Mouse (Mus musculus) forebrain, embryonic 12.5 days (tissue): ENCODE results near the gene Pdss2. TPM values are rescaled to one million over a fixed set of nuclear protein-coding genes. Genes with fewer than 3 reads are reported as not detected.

ENCODE experiments used
- ATAC-seq: fragments of 200-750 bp; cut with Nextera tagmentation; 2 replicates; pipeline ENCODE4 v1.8.0; 2017; ENCODE audit warnings: moderate TSS enrichment; ENCODE audit not compliant: low FRiP score
- H3K27ac ChIP-seq: fragments of 300-500 bp; sonication (generic); 2 replicates; pipeline ENCODE4 v1.5.1; 2016; ENCODE audit warnings: mild to moderate bottlenecking
- H3K27me3 ChIP-seq: fragments of 300-500 bp; sonication (generic); 2 replicates; pipeline ENCODE4 v1.6.1; 2016; ENCODE audit warnings: mild to moderate bottlenecking
- H3K36me3 ChIP-seq: fragments of 300-500 bp; sonication (generic); replicated peaks from 2 replicates; pipeline ENCODE4 v1.6.1; 2016; ENCODE audit warnings: mild to moderate bottlenecking
- H3K4me1 ChIP-seq: fragments of 300-500 bp; sonication (generic); 2 replicates; pipeline ENCODE4 v1.6.1; 2016
- H3K4me2 ChIP-seq: fragments of 300-500 bp; sonication (generic); 2 replicates; pipeline ENCODE4 v1.6.1; 2016; ENCODE audit warnings: mild to moderate bottlenecking, moderate library complexity
- H3K4me3 ChIP-seq: fragments of 300-500 bp; sonication (generic); replicated peaks from 2 replicates; pipeline ENCODE4 v1.5.1; 2016; ENCODE audit warnings: mild to moderate bottlenecking
- H3K9ac ChIP-seq: fragments of 300-500 bp; sonication (generic); 2 replicates; pipeline ENCODE4 v1.6.1; 2016; ENCODE audit warnings: mild to moderate bottlenecking
- H3K9me3 ChIP-seq: fragments of 300-500 bp; sonication (generic); 2 replicates; pipeline ENCODE4 v1.6.1; 2016
- WGBS: fragments of 180-500 bp; shearing (Covaris S2); methylation state at CpG from one replicate; pipeline ENCODE4 v1.1.7; 2016; 5-methylcytosine and 5-hydroxymethylcytosine counted together
- polyA plus RNA-seq: library from polyadenylated mRNA; unstranded; fragments of >200 nt; fragmentation: Nextera tagmentation; extraction: Ambion mirVana; gene quantifications from 2 replicates; pipeline ENCODE4 v1.2.1, GENCODE M21; 2016

Gene Pdss2
- polyA plus RNA-seq, 1 experiment from 2014 or later = 17.0 TPM

- H3K4me1 ChIP-seq = peaks cover 28% of the 10 kb centered on the region
- H3K36me3 ChIP-seq = no peaks in the 10 kb centered on the region
- no peak for ATAC-seq
- no peak overlapping the region for H3K4me3 ChIP-seq
- no peak overlapping the region for H3K9ac ChIP-seq
- H3K27ac ChIP-seq = no peak overlapping the region
- H3K27me3 ChIP-seq = peaks cover 2% of the 10 kb centered on the region; the same call in 1 of the 2 replicates
- no peak overlapping the region for H3K4me2 ChIP-seq
- H3K9me3 ChIP-seq = no peaks in the 10 kb centered on the region
- 43% methylated on average over 9 of the region's 9 CpGs for WGBS
Measured at GRCm38 (mm10) chr10:43322446-43323178, 101.3 kb downstream of the Pdss2 start.

- H3K36me3 ChIP-seq = no peaks in the 10 kb centered on the region
- no peak overlapping the region for H3K4me2 ChIP-seq
- 17% methylated on average over 8 of the region's 8 CpGs for WGBS
- H3K27me3 ChIP-seq = peaks cover 2% of the 10 kb centered on the region; the same call in 1 of the 2 replicates
- no peak overlapping the region for H3K27ac ChIP-seq
- H3K4me1 ChIP-seq = peaks cover 24% of the 10 kb centered on the region
- H3K4me3 ChIP-seq = no peak overlapping the region
- no peak for ATAC-seq
- no peak overlapping the region for H3K9ac ChIP-seq
- no peaks in the 10 kb centered on the region for H3K9me3 ChIP-seq
Measured at GRCm38 (mm10) chr10:43323386-43323785, 102.1 kb downstream of the Pdss2 start.

- Histone ChIP-seq H3K4me1 (peaks cover 24% of the 10 kb centered on the region), H3K4me2 (no peak overlapping the region), H3K9ac (no peak overlapping the region), H3K4me3 (no peak overlapping the region), H3K36me3 (no peaks in the 10 kb centered on the region), H3K9me3 (no peaks in the 10 kb centered on the region), H3K27me3 (no peaks in the 10 kb centered on the region), H3K27ac (no peak overlapping the region)
- WGBS = 96% methylated on average over 5 of the region's 5 CpGs
- no peak for ATAC-seq
Measured at GRCm38 (mm10) chr10:43329813-43330212, 108.5 kb downstream of the Pdss2 start.

GRCm38 (mm10) chr10:43330691-43331090 lies 109.4 kb downstream of the Pdss2 start:
- Histone ChIP-seq H3K9me3 (no peaks in the 10 kb centered on the region), H3K9ac (no peak overlapping the region), H3K36me3 (no peaks in the 10 kb centered on the region), H3K4me1 (peaks cover 24% of the 10 kb centered on the region), H3K4me2 (no peak overlapping the region), H3K27ac (no peak overlapping the region), H3K4me3 (no peak overlapping the region), H3K27me3 (no peaks in the 10 kb centered on the region)
- WGBS = 72% methylated on average over 4 of the region's 4 CpGs
- no peak for ATAC-seq

GRCm38 (mm10) chr10:43331931-43332701 lies 110.8 kb downstream of the Pdss2 start:
- no peaks in the 10 kb centered on the region for H3K27me3 ChIP-seq
- H3K9me3 ChIP-seq = no peaks in the 10 kb centered on the region
- peak overlapping the region; percentile 17; the same call in 1 of the 2 replicates for H3K4me2 ChIP-seq
- peak; percentile 83 for ATAC-seq
- H3K9ac ChIP-seq = no peak overlapping the region
- no peaks in the 10 kb centered on the region for H3K36me3 ChIP-seq
- 25% methylated on average over 15 of the region's 15 CpGs for WGBS
- no peak overlapping the region for H3K4me3 ChIP-seq
- H3K27ac ChIP-seq = peak overlapping the region; percentile 76
- peaks cover 24% of the 10 kb centered on the region for H3K4me1 ChIP-seq

- H3K9me3 ChIP-seq = no peaks in the 10 kb centered on the region
- no peak for ATAC-seq
- no peak overlapping the region for H3K4me3 ChIP-seq
- H3K36me3 ChIP-seq = no peaks in the 10 kb centered on the region
- WGBS = 88% methylated on average over 4 of the region's 4 CpGs
- H3K27ac ChIP-seq = no peak overlapping the region
- H3K9ac ChIP-seq = no peak overlapping the region
- H3K4me1 ChIP-seq = peaks cover 28% of the 10 kb centered on the region
- no peaks in the 10 kb centered on the region for H3K27me3 ChIP-seq
- H3K4me2 ChIP-seq = no peak overlapping the region
Measured at GRCm38 (mm10) chr10:43335874-43336273, 114.6 kb downstream of the Pdss2 start.

GRCm38 (mm10) chr10:43337110-43337509 lies 115.8 kb downstream of the Pdss2 start:
- H3K4me2 ChIP-seq = no peak overlapping the region
- 89% methylated on average over 2 of the region's 2 CpGs for WGBS
- H3K4me3 ChIP-seq = no peak overlapping the region
- H3K27ac ChIP-seq = no peak overlapping the region
- no peak for ATAC-seq
- H3K4me1 ChIP-seq = peaks cover 18% of the 10 kb centered on the region
- H3K9ac ChIP-seq = no peak overlapping the region
- no peaks in the 10 kb centered on the region for H3K9me3 ChIP-seq
- H3K36me3 ChIP-seq = no peaks in the 10 kb centered on the region
- H3K27me3 ChIP-seq = no peaks in the 10 kb centered on the region

- Histone ChIP-seq H3K4me3 (no peak overlapping the region), H3K27ac (no peak overlapping the region), H3K9ac (no peak overlapping the region), H3K9me3 (no peaks in the 10 kb centered on the region), H3K36me3 (no peaks in the 10 kb centered on the region), H3K4me1 (peaks cover 8% of the 10 kb centered on the region; the same call in 1 of the 2 replicates), H3K27me3 (no peaks in the 10 kb centered on the region), H3K4me2 (no peak overlapping the region)
- WGBS = 66% methylated on average over 10 of the region's 10 CpGs
- no peak for ATAC-seq
Measured at GRCm38 (mm10) chr10:43339811-43340210, 118.5 kb downstream of the Pdss2 start.

GRCm38 (mm10) chr10:43349718-43350117 lies 128.4 kb downstream of the Pdss2 start:
- no peak overlapping the region for H3K9ac ChIP-seq
- 57% methylated on average over 2 of the region's 2 CpGs for WGBS
- peak overlapping the region; percentile 51; the same call in 1 of the 2 replicates for H3K27ac ChIP-seq
- H3K36me3 ChIP-seq = no peaks in the 10 kb centered on the region
- H3K4me3 ChIP-seq = no peak overlapping the region
- no peaks in the 10 kb centered on the region for H3K9me3 ChIP-seq
- H3K27me3 ChIP-seq = no peaks in the 10 kb centered on the region
- no peak overlapping the region for H3K4me2 ChIP-seq
- peaks cover 4% of the 10 kb centered on the region; the same call in 1 of the 2 replicates for H3K4me1 ChIP-seq
- ATAC-seq = no peak

- WGBS = 58% methylated on average over 4 of the region's 4 CpGs
- no peaks in the 10 kb centered on the region for H3K27me3 ChIP-seq
- H3K4me1 ChIP-seq = no peaks in the 10 kb centered on the region
- no peak overlapping the region for H3K4me2 ChIP-seq
- H3K36me3 ChIP-seq = no peaks in the 10 kb centered on the region
- no peak overlapping the region for H3K27ac ChIP-seq
- ATAC-seq = no peak
- no peak overlapping the region for H3K4me3 ChIP-seq
- no peaks in the 10 kb centered on the region for H3K9me3 ChIP-seq
- no peak overlapping the region for H3K9ac ChIP-seq
Measured at GRCm38 (mm10) chr10:43357884-43358283, 136.6 kb downstream of the Pdss2 start.

- no peak overlapping the region for H3K4me2 ChIP-seq
- ATAC-seq = no peak
- no peaks in the 10 kb centered on the region for H3K9me3 ChIP-seq
- no peak overlapping the region for H3K9ac ChIP-seq
- H3K4me1 ChIP-seq = peaks cover 14% of the 10 kb centered on the region
- no peak overlapping the region for H3K4me3 ChIP-seq
- 91% methylated on average over 6 of the region's 6 CpGs for WGBS
- H3K27ac ChIP-seq = no peak overlapping the region
- no peaks in the 10 kb centered on the region for H3K27me3 ChIP-seq
- no peaks in the 10 kb centered on the region for H3K36me3 ChIP-seq
Measured at GRCm38 (mm10) chr10:43362947-43363346, 141.7 kb downstream of the Pdss2 start.

GRCm38 (mm10) chr10:43363431-43363851 lies 142.2 kb downstream of the Pdss2 start:
- Histone ChIP-seq H3K27me3 (no peaks in the 10 kb centered on the region), H3K4me3 (no peak overlapping the region), H3K4me2 (no peak overlapping the region), H3K36me3 (no peaks in the 10 kb centered on the region), H3K9me3 (no peaks in the 10 kb centered on the region), H3K9ac (no peak overlapping the region), H3K27ac (no peak overlapping the region), H3K4me1 (peaks cover 14% of the 10 kb centered on the region)
- WGBS = 83% methylated on average over 5 of the region's 5 CpGs
- no peak for ATAC-seq
